Mouse (Mus musculus) heart, embryonic 11.5 days (tissue): ENCODE measurements at regions not wholly inside any gene's neighbourhood (a gene's known extent, or its start where the extent isn't known, plus 50 kb on each side); places are given as distances from the start of the nearest gene placed in this dataset.

Source experiments
- ATAC-seq: fragments of 200-750 bp; cut with Nextera tagmentation; replicated peaks from 2 replicates; pipeline ENCODE4 v1.8.0; 2017; ENCODE audit warnings: moderate library complexity; ENCODE audit not compliant: insufficient number of reproducible peaks, low FRiP score, low TSS enrichment
- H3K27ac ChIP-seq: fragments of 300-500 bp; sonication (generic); 2 replicates; pipeline ENCODE4 v1.5.1; 2014; ENCODE audit warnings: mild to moderate bottlenecking, low read depth, low read length
- H3K27me3 ChIP-seq: fragments of 300-500 bp; sonication (generic); 2 replicates; pipeline ENCODE4 v1.6.1; 2014; ENCODE audit warnings: mild to moderate bottlenecking, low read length, mixed read lengths; ENCODE audit not compliant: control insufficient read depth, insufficient read depth
- H3K36me3 ChIP-seq: fragments of 300-500 bp; sonication (generic); 2 replicates; pipeline ENCODE4 v1.6.1; 2014; ENCODE audit warnings: mild to moderate bottlenecking, low read length, moderate library complexity, mixed read lengths; ENCODE audit not compliant: control insufficient read depth, insufficient read depth
- H3K4me1 ChIP-seq: fragments of 300-500 bp; sonication (generic); 2 replicates; pipeline ENCODE4 v1.6.1; 2014; ENCODE audit warnings: low read length; ENCODE audit not compliant: control insufficient read depth, insufficient read depth
- H3K4me2 ChIP-seq: fragments of 300-500 bp; sonication (generic); 2 replicates; pipeline ENCODE4 v1.6.1; 2014; ENCODE audit warnings: mild to moderate bottlenecking, moderate library complexity
- H3K4me3 ChIP-seq: fragments of 300-500 bp; sonication (generic); 2 replicates; pipeline ENCODE4 v1.5.1; 2014; ENCODE audit warnings: low read depth, low read length
- H3K9ac ChIP-seq: fragments of 300-500 bp; sonication (generic); 2 replicates; pipeline ENCODE4 v1.6.1; 2014; ENCODE audit warnings: mild to moderate bottlenecking, low read depth, low read length, moderate library complexity
- H3K9me3 ChIP-seq: fragments of 300-500 bp; sonication (generic); replicated peaks from 2 replicates; pipeline ENCODE4 v1.6.1; 2016; ENCODE audit warnings: low read length; ENCODE audit not compliant: control insufficient read depth
- WGBS: fragments of 180-500 bp; shearing (Covaris S2); extraction: QIAGEN DNeasy Blood & Tissue Kit; methylation state at CpG from one replicate; pipeline ENCODE4 v1.1.7; 2014; ENCODE audit not compliant: insufficient replicate concordance; 5-methylcytosine and 5-hydroxymethylcytosine counted together

DNA sequence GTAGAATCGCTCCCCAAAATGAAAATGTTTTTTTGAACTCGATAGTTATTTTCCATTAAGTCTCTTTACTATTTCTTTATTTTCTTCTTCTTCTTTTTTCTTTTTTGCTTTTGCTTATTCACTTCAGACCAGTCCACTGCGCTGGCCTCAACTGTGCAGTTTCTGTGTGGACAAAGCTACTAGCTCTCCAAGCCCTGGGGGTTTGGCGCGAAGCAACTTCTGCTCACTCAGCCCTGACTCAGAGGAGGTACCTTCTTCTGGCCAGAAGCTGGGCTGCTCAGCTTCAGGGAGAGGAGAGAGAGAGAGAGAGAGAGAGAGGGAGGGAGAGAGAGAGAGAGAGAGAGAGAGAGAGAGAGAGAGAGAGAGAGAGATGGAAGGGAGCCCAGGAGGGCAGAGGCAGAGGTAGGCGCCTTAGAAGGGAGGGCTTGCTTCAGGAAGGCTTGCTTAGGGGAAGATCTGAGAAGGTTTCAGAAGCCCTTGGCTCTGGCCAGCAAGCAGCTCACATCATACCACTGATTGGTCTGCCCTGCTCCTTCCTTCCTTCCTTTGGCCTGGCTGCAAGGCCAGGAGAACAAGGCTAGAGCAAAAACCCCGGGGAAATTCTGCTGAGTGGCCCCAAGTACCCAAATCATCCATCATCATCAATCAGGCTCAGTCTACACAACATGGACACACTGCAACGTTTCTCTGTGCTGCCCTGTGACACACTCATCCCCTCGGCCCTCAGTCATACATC, 160.5 kb upstream of the Sox9 start:
- peaks cover 6% of the 10 kb centered on the region for H3K4me1 ChIP-seq
- peak overlapping the region; percentile 52 for H3K4me2 ChIP-seq
- H3K9me3 ChIP-seq = no peaks in the 10 kb centered on the region
- WGBS = 57% methylated on average over 9 of the region's 9 CpGs
- H3K36me3 ChIP-seq = no peaks in the 10 kb centered on the region
- no peak overlapping the region for H3K9ac ChIP-seq
- H3K27ac ChIP-seq = no peak overlapping the region
- no peak for ATAC-seq
- H3K27me3 ChIP-seq = no peaks in the 10 kb centered on the region
- H3K4me3 ChIP-seq = no peak overlapping the region

DNA sequence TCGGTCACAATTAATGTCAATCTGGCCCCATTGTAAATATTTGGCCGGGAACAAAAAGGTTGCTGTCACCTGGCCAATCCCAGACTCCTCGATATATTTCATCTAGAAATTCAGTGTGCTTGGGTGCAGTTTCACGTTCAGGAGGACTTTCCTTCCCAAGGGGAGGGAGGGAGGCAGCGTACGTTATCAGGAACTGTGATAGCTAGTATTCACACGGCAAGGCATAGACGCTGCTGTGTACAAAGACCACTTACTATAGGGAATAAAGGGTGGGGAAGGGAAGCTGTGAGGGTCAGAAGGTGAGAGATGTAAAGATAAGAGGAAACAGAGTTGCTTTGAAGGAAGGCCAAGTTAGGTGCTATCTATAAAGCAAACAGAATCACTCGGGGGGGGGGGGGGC, 132.7 kb upstream of the Sox9 start:
- Histone ChIP-seq H3K9me3 (no peaks in the 10 kb centered on the region), H3K4me3 (no peak overlapping the region), H3K36me3 (no peaks in the 10 kb centered on the region), H3K4me2 (no peak overlapping the region), H3K27me3 (no peaks in the 10 kb centered on the region), H3K9ac (no peak overlapping the region), H3K4me1 (no peaks in the 10 kb centered on the region), H3K27ac (no peak overlapping the region)
- no peak for ATAC-seq
- 53% methylated on average over 9 of the region's 9 CpGs for WGBS

DNA sequence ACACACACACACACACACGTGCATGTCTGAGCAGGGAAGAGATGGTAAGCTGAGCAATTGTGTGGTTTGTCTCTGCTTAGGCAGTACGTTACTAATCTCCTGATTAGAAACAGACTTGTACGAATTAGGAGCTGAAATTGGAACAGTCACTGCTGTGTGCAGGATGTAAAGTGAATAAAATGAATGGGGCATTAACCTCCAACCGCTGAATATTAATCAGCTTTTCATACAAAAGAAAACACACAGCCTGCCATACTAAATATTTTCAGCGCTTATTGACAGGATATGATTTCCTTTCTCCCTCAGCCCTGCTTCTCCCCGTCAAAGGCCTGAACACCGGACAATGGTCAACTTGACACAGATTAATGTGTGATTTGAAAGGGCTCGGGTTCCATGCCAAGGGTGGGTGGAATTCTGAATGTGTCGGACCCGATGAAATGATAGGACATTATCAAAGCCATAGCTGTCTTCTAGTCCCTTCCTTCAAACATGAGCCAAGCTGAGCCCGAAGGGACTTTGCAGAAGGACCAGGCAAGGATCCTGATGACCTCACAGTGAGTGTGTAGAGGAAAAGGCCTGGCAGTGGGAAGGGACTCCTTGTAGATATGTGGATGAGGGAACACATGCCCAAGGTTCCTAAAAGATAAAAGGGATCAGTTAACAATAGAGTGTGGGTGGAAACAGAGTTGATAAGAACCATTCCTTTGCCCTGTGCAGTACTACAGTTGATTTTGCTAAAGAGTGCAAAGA, 124.4 kb upstream of the Sox9 start:
- Histone ChIP-seq H3K9me3 (no peaks in the 10 kb centered on the region), H3K9ac (no peak overlapping the region), H3K4me2 (no peak overlapping the region), H3K27ac (no peak overlapping the region), H3K36me3 (no peaks in the 10 kb centered on the region), H3K4me3 (no peak overlapping the region), H3K27me3 (no peaks in the 10 kb centered on the region), H3K4me1 (peaks cover 2% of the 10 kb centered on the region; the same call in 1 of the 2 replicates)
- 58% methylated on average over 11 of the region's 11 CpGs for WGBS
- ATAC-seq = no peak

DNA sequence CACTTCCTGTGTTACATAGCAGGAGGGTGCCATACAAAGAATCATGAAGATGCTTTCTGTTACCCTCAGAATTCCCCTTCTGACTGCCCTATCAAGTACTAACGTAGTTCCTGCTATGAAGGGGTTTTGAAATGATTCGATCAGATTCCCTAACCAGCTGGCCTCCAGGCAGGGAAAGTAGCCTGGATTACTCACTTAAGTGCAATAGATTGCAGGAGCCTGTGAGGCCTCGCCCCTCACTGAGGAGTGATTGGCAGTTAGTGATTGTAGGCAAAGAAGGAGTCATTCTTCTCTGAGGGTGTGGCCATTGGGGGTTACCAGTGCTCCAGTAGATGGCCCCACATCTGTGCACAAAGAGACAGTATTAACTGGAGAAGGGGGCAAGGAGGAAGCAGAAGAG, 122.1 kb upstream of the Sox9 start:
- no peak overlapping the region for H3K4me2 ChIP-seq
- 35% methylated on average over 3 of the region's 3 CpGs for WGBS
- H3K27ac ChIP-seq = no peak overlapping the region
- no peak for ATAC-seq
- no peaks in the 10 kb centered on the region for H3K27me3 ChIP-seq
- H3K36me3 ChIP-seq = no peaks in the 10 kb centered on the region
- no peak overlapping the region for H3K9ac ChIP-seq
- no peak overlapping the region for H3K4me3 ChIP-seq
- peaks cover 2% of the 10 kb centered on the region; the same call in 1 of the 2 replicates for H3K4me1 ChIP-seq
- H3K9me3 ChIP-seq = no peaks in the 10 kb centered on the region

DNA sequence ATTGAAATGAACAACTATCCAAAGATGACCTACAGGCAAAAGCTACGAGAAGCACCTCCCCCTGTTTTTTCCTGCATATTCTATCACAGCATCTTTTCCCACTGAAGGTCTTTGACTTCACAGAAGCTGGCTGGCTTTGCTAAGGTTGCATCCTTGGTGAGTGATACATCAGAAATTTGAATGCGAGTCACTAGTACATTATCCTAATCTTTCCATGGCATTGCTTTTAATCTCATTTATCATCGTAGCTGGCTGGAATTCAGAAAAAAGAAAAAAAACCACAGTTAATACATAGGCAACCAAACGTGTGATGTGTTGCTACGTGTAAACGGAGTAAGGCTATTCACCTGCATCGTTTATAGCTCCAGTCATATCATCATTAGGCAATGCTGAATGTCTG, 120.6 kb upstream of the Sox9 start:
- Histone ChIP-seq H3K4me3 (no peak overlapping the region), H3K9me3 (no peaks in the 10 kb centered on the region), H3K27me3 (no peaks in the 10 kb centered on the region), H3K4me2 (no peak overlapping the region), H3K27ac (no peak overlapping the region), H3K9ac (no peak overlapping the region), H3K36me3 (no peaks in the 10 kb centered on the region), H3K4me1 (peaks cover 2% of the 10 kb centered on the region; the same call in 1 of the 2 replicates)
- no peak for ATAC-seq
- 84% methylated on average over 7 of the region's 7 CpGs for WGBS

DNA sequence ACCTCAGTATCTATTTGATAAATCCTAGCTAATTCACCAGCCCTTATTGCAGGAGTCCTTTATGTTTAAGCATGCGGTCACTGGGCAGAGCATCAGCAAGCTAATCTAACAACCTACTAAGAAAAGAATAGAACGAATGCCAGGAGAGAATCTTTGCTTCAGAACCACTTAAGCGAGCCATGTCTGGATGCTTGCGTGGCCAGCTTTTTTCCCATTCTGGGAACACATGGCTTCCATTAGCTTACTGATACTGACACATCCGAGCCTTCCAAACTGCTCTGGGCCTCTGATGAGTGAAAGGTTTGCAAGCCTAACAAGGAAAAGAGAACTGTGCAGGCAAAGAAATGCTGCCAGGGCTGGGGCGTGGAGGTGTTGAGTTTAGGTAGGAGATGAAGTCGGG, 114.7 kb upstream of the Sox9 start:
- Histone ChIP-seq H3K9me3 (no peaks in the 10 kb centered on the region), H3K9ac (no peak overlapping the region), H3K36me3 (no peaks in the 10 kb centered on the region), H3K4me1 (no peaks in the 10 kb centered on the region), H3K27ac (no peak overlapping the region), H3K4me2 (no peak overlapping the region), H3K4me3 (no peak overlapping the region), H3K27me3 (no peaks in the 10 kb centered on the region)
- WGBS = 66% methylated on average over 7 of the region's 7 CpGs
- ATAC-seq = no peak

DNA sequence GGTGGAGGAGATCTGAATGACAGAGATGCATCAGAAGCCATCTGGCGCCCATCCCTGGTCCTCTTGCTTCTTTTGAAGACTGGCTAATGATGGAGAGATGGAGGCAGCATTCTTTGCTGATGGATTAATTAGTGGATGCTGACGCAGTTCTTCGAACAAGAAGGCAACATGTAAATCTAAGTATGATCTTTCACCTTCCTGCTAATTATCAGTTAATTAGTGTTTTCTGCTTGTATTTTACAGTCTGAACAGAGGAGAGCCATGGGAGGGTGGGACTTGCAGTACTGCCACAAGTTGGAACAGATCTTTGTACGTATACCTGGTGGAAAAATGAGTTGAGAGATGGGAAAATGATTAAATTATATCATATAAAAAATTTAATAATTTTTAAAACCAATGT, 109.9 kb upstream of the Sox9 start:
- no peak overlapping the region for H3K9ac ChIP-seq
- H3K4me3 ChIP-seq = no peak overlapping the region
- H3K4me1 ChIP-seq = no peaks in the 10 kb centered on the region
- no peaks in the 10 kb centered on the region for H3K36me3 ChIP-seq
- 78% methylated on average over 4 of the region's 4 CpGs for WGBS
- H3K27me3 ChIP-seq = no peaks in the 10 kb centered on the region
- H3K27ac ChIP-seq = no peak overlapping the region
- no peak overlapping the region for H3K4me2 ChIP-seq
- no peak for ATAC-seq
- no peaks in the 10 kb centered on the region for H3K9me3 ChIP-seq

DNA sequence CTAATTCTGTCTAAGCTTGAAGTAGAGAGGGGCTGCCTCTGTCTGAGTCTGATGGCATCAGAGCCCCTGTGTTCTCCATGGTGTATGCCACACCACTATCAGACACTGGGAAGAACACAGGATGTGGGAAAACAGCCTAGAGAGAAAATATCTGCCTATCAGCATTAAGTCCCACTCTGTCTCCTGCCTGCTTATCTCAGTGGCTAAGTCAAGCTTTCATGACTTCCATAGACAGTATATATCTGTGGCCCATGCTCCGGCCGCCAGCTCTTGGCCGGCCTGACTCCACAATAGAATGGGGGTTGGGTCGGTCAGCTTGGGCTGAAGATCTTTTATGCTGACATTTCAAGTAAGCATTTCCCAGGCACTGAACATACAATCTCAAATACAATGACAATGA, 92.0 kb upstream of the Sox9 start:
- Histone ChIP-seq H3K9ac (no peak overlapping the region), H3K4me2 (no peak overlapping the region), H3K9me3 (no peaks in the 10 kb centered on the region), H3K27ac (no peak overlapping the region), H3K27me3 (no peaks in the 10 kb centered on the region), H3K36me3 (no peaks in the 10 kb centered on the region), H3K4me3 (no peak overlapping the region), H3K4me1 (no peaks in the 10 kb centered on the region; the same call in 1 of the 2 replicates)
- ATAC-seq = no peak; the same call in 1 of the 2 replicates
- 32% methylated on average over 4 of the region's 4 CpGs for WGBS

DNA sequence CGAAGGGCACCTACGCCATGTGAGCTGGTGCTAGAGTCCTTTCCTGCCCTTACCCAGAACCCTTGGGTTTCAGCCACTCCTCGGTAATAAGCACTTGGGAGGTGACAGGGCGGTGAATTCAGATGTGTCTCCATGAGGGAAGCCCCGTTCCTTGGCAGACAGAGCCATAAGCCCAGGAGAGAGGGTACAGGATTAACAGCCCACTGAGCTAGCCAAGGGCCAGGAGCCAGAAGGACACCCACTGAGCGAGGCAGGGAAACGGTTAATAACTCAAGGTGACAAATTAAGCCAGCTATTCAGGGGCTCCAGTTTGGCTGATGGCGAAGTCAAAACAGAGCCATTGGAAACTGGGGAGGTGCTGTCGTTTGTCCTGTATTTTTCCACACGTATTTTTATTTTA, 75.9 kb upstream of the Sox9 start:
- 81% methylated on average over 10 of the region's 10 CpGs for WGBS
- H3K9me3 ChIP-seq = no peaks in the 10 kb centered on the region

More for the DNA sequence above, 75.9 kb upstream of the Sox9 start:
- Histone ChIP-seq H3K4me2 (no peak overlapping the region), H3K27ac (no peak overlapping the region), H3K4me3 (no peak overlapping the region), H3K27me3 (no peaks in the 10 kb centered on the region), H3K4me1 (no peaks in the 10 kb centered on the region), H3K36me3 (no peaks in the 10 kb centered on the region), H3K9ac (no peak overlapping the region)
- ATAC-seq = no peak
